Mouse (Mus musculus): ENCODE data around the gene Hpdl.

Gene Hpdl

DNA sequence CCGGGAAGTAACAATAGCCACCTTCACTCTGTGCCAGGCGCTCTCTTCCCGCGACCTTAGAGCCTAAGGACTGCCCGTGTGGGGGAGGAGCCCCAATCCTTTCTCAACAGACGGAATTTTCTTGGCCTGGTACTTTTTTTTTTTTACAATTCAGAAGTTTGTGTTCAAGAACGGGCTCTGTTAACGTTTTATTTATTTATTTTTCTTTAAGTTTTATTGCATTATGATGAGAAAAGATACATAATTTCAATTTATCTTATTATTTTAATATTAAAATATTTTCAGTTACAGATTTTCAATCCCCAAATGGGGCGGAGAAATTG, at the start of gene Hpdl:
TSS of gene Hpdl (minus strand) at position 14 of the 323 bp plus-strand sequence.
- no peak for TF ChIP-seq GATA4 (IDR thresholded peaks at IDR 0.05; ENCODE audit: insufficient replicate concordance, low read length)

DNA sequence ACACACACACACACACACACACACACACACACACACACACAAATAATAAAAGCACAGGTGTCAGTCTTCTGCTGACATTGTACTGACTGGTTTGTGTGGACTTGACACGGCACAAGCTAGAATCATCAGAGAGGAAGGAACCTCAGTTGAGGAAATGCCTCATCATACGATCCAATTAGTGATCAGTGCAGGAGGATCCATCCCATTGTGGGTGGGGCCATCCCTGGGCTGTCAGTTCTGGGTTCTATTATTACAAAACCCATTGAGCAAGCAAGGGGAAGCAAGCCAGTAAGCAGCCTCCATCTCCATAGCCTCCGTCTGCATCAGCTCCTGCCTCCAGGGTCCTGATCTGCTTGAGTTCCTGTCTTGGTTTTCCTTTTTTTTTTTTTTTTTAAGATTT, 48.4 kb upstream of the Hpdl start:
- TF ChIP-seq GATA4 (IDR thresholded peaks at IDR 0.05; ENCODE audit: insufficient replicate concordance, low read length) = no peak

DNA sequence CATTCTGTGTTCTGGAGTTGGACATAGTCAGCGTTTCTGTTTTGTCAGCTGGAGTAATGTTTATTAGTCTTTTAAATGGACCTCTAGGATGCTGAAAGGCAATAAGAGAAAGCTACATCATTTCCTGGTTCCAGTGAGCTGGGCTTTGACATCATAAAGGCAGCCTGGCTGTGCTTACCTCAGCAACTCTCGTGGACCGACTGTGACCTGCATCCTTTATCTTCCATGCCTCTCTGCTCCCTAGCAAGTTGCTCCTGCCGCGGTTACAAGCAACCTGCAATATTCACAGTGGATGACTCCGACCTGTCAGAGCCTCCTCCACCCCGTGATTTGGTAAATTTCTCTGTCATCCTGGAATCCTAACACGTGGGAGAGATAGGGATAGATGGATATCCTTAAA, 40.5 kb upstream of the Hpdl start:
- TF ChIP-seq GATA4 (IDR thresholded peaks at IDR 0.05; ENCODE audit: insufficient replicate concordance, low read length) = no peak

DNA sequence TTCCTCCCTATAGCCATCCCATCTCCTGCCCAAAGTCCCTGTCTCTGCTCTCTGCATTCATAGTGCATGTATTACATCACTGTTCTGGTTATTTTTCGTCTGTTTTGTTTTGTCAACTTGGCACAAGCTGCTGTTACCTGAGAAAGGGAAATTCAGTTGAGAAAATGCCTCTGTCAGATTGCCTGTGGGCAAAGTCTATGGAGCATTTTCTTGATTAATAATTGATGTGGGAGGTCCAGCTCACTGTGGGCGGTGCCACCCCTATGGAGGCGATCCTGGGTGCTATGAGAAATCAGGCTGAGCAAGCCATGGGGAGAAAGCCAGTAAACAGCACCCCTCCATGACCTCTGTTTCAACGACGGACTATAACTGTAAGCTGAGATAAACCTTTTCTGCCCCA, 38.2 kb upstream of the Hpdl start:
- TF ChIP-seq GATA4 (IDR thresholded peaks at IDR 0.05; ENCODE audit: insufficient replicate concordance, low read length) = no peak

DNA sequence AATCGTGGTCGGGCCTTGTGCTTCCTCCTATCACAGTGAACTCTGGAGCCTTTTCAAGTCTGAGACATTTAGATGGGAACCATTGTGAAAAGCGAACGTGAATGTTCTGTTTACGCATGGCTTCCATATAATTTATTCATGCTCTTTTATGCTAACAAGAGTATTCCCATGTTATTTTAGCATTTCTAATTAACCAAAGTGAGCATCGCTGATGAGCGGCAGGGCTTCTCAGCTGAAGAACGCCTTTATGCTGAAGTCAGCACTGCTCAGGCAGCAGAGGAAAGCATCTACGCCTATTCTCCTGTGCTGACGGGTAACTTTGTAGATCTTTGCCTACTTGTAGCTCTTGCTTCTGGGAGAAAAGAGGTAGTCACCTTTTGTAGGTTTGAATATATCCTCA, 35.7 kb upstream of the Hpdl start:
- no peak for TF ChIP-seq GATA4 (IDR thresholded peaks at IDR 0.05; ENCODE audit: insufficient replicate concordance, low read length)

DNA sequence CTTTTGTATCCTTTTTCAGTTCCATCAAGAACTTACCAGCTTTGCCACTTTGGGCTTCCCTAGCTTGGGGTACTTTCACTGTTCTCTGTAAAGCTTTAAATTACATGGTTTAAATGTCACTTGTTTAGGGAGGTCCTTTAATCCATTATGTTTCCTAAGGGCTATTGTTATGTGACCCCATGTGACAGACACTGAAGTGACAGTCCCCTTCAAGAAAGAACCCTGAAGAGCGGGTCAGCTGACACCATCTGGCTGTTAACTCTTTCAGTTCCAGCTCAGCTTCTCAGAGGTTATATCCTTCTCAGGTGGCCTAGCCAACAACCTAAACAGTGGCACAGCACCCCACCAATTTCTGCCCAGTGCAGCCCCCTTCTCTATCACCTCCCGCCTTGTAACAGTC, 32.8 kb upstream of the Hpdl start:
- TF ChIP-seq GATA4 (IDR thresholded peaks at IDR 0.05; ENCODE audit: insufficient replicate concordance, low read length) = no peak

DNA sequence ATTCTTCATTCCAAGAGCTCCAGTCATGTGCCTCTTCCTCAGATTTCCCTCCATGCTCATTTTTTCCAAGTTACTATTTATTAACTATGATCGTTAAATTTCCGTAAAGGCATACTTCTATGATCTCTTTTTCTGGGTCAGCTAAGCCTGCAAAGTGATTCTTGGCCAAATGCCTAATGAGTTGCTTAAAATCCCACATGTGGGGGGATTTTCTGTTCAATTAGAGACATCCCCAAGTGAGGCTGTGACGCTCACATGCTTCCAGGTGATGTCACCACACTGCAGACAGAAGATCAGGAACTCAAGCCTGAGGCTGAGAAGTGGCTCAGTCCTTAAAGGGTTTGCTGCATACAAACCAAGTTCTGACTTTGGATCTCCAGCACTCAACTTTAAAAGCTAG, 28.4 kb upstream of the Hpdl start:
- no peak for TF ChIP-seq GATA4 (IDR thresholded peaks at IDR 0.05; ENCODE audit: insufficient replicate concordance, low read length)

DNA sequence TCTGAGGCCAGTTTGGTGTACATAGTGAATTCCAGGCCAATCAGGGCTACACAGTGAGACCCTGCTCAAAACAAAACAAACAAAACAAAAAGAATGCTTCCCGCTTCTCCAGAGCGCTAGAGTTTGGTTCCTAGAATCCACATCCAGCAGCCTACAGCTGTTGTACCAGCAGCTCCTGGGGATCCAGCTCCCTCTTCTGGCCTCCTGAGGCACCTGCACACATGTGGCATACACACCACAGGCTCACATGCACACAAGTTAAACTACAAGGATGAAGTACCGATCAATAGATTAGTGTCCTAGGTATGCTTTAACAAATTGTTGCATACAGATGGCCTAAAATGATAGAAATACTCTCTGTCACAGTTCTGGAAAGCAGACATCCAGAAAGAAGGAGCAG, 22.8 kb upstream of the Hpdl start:
- no peak for TF ChIP-seq GATA4 (IDR thresholded peaks at IDR 0.05; ENCODE audit: insufficient replicate concordance, low read length)

DNA sequence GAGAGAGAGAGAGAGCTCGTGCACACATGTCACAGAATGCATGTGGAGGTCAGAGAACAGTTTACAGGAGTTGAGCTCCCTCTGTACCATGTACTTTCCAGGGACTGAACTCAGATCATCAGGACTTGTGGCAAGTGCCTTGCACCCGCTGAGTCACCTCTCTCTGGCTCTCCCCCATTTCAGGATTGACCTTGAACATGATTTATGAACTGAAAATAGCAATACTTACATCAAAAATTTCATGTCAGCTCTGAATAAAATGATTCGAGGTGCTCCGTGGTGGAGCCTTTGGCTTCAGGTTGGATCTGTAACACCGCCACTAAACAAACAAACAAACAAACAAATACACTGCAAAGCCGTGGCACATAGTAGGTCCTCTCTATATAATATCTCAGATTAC, 19.3 kb upstream of the Hpdl start:
- no peak for TF ChIP-seq GATA4 (IDR thresholded peaks at IDR 0.05; ENCODE audit: insufficient replicate concordance, low read length)

DNA sequence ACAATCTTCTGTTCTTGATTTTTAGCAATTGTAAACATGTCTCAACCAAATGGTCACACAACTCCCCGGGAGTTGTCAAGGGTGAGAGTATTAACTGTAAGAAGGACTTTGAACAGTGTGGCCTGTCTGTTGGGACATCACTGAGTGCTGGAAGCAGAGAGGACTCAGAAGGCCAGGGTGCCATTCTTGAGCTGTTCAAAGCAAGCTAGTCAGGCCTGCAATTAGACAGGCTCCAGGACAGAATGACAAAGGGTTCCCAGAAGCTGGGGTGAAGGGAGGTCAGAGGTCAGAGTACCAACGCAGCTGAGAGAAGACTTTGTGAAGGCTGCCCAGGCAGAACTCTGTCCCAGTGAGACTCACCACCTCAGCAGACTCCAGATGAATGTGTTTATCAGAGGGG, 17.5 kb upstream of the Hpdl start:
- TF ChIP-seq GATA4 (IDR thresholded peaks at IDR 0.05; ENCODE audit: insufficient replicate concordance, low read length) = no peak

DNA sequence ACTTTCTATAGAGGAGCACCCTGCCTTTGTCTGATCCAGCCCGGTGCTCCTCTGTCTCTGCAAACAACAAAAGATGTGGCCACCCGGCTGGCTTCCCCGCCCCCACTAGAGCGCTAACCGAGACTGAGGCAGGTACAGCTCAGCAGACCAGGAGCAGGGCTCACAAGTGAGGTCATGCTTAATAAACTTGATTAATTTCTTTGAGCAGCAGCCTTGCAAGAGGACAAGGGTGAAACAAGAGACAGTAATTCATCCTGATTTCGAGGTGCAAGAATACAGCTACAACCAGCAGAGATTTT, 8.5 kb upstream of the Hpdl start:
- TF ChIP-seq GATA4 (IDR thresholded peaks at IDR 0.05; ENCODE audit: insufficient replicate concordance, low read length) = no peak

DNA sequence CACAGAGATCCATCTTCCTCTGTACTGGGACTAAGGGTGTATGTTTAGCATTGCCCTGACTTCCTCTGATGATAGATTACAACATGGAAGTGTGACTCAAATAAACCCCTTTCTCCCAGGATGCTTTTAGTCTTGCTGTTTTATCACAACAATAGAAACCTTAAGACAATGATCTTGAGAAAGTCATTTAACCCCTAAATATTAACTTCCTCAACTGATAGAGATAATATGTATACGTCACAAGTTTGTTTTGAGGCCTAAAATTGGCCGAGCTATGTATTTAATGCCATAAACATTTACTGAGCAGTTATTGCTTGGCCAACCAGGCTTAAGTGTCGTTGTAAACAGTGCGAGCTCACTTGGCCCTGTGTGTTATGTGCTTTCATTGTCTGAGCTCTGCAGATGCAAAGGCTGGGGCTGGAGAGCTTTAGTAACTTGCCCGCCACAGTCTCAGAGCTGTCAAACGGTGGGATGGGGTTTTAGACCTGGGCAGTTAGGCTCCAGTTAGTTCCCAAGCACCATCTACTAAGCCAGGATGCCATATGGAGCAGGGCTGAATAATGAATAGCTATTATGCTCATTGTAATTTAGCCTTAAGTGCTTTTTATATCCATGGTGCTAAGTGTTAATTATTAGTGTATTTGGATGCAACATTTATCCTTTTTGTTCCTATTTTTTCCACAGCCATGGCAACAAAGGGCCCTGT, 8.0 kb upstream of the Hpdl start:
- no peak for TF ChIP-seq GATA4 (IDR thresholded peaks at IDR 0.05; ENCODE audit: insufficient replicate concordance, low read length)

DNA sequence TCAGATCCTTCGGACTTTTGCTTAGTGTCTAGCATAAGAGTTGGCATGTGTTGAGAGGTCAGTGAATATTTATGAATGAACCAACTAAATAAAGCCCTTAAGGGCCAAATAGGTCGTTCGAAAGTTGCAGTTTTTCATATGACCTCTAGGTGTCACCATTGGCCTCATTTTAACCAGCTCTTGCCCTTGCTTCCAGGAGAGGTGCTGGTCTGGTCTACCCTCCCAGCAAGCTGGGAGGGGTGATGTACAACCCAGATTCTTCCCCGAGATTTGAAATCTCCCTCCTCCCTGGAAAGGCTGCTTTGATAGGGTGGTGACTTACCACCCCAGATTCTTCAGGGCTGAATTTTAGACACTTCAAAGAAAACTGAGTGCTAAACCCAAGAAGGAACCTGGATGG, 6.3 kb upstream of the Hpdl start:
- TF ChIP-seq GATA4 (IDR thresholded peaks at IDR 0.05; ENCODE audit: insufficient replicate concordance, low read length) = no peak

DNA sequence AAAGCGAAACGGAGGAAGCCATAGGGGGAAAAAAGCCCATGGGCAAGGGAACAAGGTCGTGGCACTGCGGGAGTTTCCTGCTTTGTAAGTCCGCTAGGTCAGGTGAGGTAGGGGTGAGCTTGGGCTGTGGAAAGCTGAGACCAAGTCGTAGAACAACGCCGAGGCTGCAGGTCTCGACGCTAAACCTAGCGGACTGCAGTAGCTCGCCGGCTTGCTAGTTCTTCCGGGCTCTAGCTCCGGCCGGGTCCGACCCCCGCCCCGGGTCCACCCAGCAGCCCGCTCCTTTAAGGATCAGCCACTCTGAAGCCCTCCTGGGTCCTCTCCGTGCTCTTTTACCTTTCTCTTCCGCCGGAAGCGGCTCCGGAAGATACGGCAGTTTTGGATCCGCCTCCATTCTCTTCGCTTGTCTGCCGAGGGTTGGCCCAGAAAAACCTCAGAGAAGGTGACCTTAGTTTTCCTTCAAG, 3.1 kb upstream of the Hpdl start:
- TF ChIP-seq GATA4 (IDR thresholded peaks at IDR 0.05; ENCODE audit: insufficient replicate concordance, low read length) = no peak

DNA sequence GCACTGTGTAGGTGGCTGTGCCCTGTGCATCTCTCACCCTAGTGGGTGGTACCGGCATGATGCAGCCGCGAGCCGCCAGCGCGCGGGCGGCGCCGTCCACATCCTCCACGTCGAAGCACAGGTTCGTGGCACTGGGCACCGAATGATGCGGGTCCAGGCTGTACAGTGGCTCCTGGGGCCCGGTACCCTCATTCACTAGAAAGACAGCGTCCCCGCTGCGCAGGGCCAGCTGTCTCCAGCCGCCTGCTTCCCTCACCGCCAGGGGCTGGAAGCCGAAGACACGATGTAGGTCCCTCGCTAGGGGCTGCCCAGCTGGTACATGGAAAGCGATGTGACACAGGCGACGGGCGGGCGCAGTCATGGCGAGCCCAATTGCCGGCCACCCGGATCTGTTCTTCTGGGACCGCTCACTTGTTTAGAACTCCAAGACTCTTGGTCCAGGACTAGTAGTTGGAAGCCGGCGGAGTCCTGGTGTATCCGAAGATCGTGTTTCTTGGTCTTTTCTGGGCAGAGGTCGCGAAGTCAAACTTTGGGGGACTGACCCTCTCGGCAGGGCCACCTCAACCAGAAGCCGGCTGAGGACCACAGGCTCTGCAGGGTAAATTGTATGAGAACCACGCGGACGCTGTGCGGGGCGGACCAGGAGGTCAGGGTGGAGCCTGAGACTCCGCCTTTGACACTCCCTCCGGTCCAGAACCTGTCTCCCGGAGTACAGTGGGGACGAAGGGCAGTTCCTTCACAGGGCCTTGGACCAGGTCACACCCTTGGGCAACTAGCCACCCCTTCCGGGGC, 409 bp downstream of the Hpdl start:
- TF ChIP-seq GATA4 (IDR thresholded peaks at IDR 0.05; ENCODE audit: insufficient replicate concordance, low read length) = no peak

DNA sequence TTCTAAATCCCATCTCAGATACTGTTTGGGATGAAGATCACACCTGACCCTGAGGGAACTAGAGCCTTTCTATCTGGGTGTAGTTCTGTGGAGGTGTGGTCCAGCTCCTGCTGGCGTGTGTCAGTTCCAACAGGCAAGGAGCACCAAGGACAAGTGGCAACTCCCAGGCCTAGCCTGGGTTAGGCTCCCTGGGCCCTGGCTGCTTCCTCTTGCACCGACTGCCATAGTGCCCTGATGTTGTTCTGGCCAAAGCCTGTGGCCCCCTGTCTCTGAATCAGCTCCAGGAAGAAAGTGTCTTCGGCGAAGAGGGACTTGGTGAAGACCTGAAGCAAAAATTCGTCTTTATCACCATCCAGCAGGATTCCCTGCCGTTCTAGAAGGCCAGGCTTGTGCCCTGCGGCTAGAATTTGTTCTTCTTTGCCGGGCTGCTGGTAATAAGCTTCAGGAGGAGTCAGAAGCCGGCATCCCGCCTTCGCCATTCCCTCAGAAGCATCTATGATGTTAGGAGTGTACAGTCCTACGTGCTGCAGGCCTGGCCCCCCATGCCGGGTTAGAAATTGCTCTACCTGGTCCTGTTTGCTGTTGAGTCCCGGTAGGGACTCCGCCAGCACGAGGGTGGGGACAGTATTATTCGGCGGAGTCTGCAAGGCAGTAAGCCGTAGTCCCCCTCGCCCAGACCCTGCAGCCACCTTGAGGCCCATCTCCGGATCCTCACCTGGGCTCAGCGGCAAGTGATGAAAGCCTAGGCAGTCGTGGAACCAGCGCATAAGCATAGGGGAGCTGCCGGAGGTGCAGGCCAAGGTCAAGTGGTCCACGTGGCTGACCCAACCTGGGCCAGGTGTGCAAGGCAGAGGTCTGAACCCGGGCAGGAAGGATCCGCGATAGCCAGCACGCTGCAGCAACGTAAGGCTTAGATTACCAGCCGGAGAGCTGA, 1.3 kb downstream of the Hpdl start:
- TF ChIP-seq GATA4 (IDR thresholded peaks at IDR 0.05; ENCODE audit: insufficient replicate concordance, low read length) = no peak

Measured in liver, adult (tissue).